Mouse (Mus musculus) liver, adult 2 months (tissue): ENCODE data around the gene Myo7a.

Experiments
- CTCF ChIP-seq: fragments of 200-500 bp; IDR thresholded peaks from 2 replicates; pipeline ENCODE4 v1.5.1; 2011; ENCODE audit warnings: low read depth, low read length, control low read depth
- POLR2A ChIP-seq: fragments of 200-500 bp; IDR thresholded peaks from 2 replicates; pipeline ENCODE4 v1.6.1; 2011; ENCODE audit warnings: low read length, control low read depth; ENCODE audit not compliant: insufficient read depth; ENCODE audit errors: extremely low read depth

DNA sequence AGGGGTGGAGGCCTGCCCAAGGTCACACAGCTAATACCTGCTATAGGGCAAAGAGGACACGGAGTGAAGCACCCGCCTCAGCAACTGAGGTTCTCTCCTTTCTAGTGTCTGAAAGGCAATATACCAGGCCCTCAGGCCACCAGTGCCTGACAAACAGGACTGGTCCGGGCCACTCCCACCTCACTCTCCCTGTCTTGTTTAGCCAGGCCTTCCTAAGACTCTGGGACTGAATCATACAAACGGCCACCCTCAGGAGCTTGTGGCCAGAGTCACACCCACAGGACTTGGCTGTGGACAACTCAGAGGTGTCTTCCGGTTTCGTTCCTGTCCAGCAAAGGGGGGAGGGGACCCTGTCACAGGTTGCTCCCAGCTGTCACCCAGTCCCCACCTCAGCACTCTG lies 42.9 kb upstream of the Myo7a start:
- no peak for TF ChIP-seq CTCF
- TF ChIP-seq POLR2A, result no peak
